Mouse (Mus musculus) embryonic facial prominence, embryonic 15.5 days (tissue): ENCODE data around the gene Frmd4b. TPM values are rescaled to one million over a fixed set of nuclear protein-coding genes. Genes with fewer than 3 reads are reported as not detected.

Experiments used
- ATAC-seq: fragments of 200-750 bp; cut with Nextera tagmentation; 2 replicates; pipeline ENCODE4 v1.8.0; 2017; ENCODE audit warnings: low read depth, moderate TSS enrichment; ENCODE audit not compliant: insufficient number of reproducible peaks, low FRiP score, low TSS enrichment
- H3K27ac ChIP-seq: fragments of 300-500 bp; sonication (generic); replicated peaks from 2 replicates; pipeline ENCODE4 v1.5.1; 2015; ENCODE audit warnings: mild to moderate bottlenecking, inconsistent platforms
- H3K27me3 ChIP-seq: fragments of 300-500 bp; sonication (generic); 2 replicates; pipeline ENCODE4 v1.6.1; 2015; ENCODE audit warnings: inconsistent platforms
- H3K36me3 ChIP-seq: fragments of 300-500 bp; sonication (generic); 2 replicates; pipeline ENCODE4 v1.6.1; 2015; ENCODE audit warnings: mild to moderate bottlenecking, inconsistent platforms
- H3K4me1 ChIP-seq: fragments of 300-500 bp; sonication (generic); 2 replicates; pipeline ENCODE4 v1.6.1; 2015; ENCODE audit warnings: inconsistent platforms
- H3K4me2 ChIP-seq: fragments of 300-500 bp; sonication (generic); replicated peaks from 2 replicates; pipeline ENCODE4 v1.6.1; 2015; ENCODE audit warnings: mild to moderate bottlenecking, inconsistent platforms
- H3K4me3 ChIP-seq: fragments of 300-500 bp; sonication (generic); replicated peaks from 2 replicates; pipeline ENCODE4 v1.5.1; 2015; ENCODE audit warnings: mild to moderate bottlenecking, inconsistent platforms
- H3K9ac ChIP-seq: fragments of 300-500 bp; sonication (generic); 2 replicates; pipeline ENCODE4 v1.6.1; 2015; ENCODE audit warnings: inconsistent platforms
- H3K9me3 ChIP-seq: fragments of 300-500 bp; sonication (generic); replicated peaks from 2 replicates; pipeline ENCODE4 v1.6.1; 2016; ENCODE audit warnings: inconsistent platforms
- WGBS: fragments of 180-500 bp; shearing (Covaris S2); methylation state at CpG from one replicate; pipeline ENCODE4 v1.1.7; 2015; 5-methylcytosine and 5-hydroxymethylcytosine counted together
- polyA plus RNA-seq: library from polyadenylated mRNA; unstranded; fragments of >200 nt; fragmentation: Nextera tagmentation; extraction: Ambion mirVana; gene quantifications from 2 replicates; pipeline ENCODE4 v1.2.1, GENCODE M21; 2015

The Frmd4b gene
- polyA plus RNA-seq, 1 experiment from 2014 or later, result 17.8 TPM

- H3K4me1 ChIP-seq, result 0 out of 2 replicates have a peak, but pooled peaks cover 4% of the 10 kb centered on the region
- 40% methylated on average over 4 of the region's 4 CpGs for WGBS
- no peaks in the 10 kb centered on the region for H3K36me3 ChIP-seq
- H3K4me2 ChIP-seq, result no peak overlapping the region
- no peak overlapping the region for H3K27ac ChIP-seq
- no peaks in the 10 kb centered on the region for H3K9me3 ChIP-seq
- H3K27me3 ChIP-seq, result no peaks in the 10 kb centered on the region
- no peak overlapping the region for H3K9ac ChIP-seq
- no peak for ATAC-seq
- no peak overlapping the region for H3K4me3 ChIP-seq
Observed at GRCm38 (mm10) chr6:97338843-97339242, 278.5 kb downstream of the Frmd4b start.

GRCm38 (mm10) chr6:97333323-97333722 lies 284.0 kb downstream of the Frmd4b start:
- Histone ChIP-seq H3K36me3 (no peaks in the 10 kb centered on the region), H3K4me2 (no peak overlapping the region), H3K9me3 (no peaks in the 10 kb centered on the region), H3K4me3 (no peak overlapping the region), H3K27ac (no peak overlapping the region), H3K27me3 (no peaks in the 10 kb centered on the region), H3K9ac (no peak overlapping the region), H3K4me1 (no peaks in the 10 kb centered on the region)
- 79% methylated on average over 3 of the region's 3 CpGs for WGBS
- ATAC-seq, result no peak

GRCm38 (mm10) chr6:97323951-97324350 lies 293.4 kb downstream of the Frmd4b start:
- no peak for ATAC-seq
- no peak overlapping the region for H3K27ac ChIP-seq
- WGBS, result 72% methylated on average over 4 of the region's 4 CpGs

GRCm38 (mm10) chr6:97322126-97322525 lies 295.2 kb downstream of the Frmd4b start:
- Histone ChIP-seq H3K36me3 (no peaks in the 10 kb centered on the region), H3K27ac (no peak overlapping the region), H3K4me2 (no peak overlapping the region), H3K4me1 (0 out of 2 replicates have a peak, but pooled peaks cover 3% of the 10 kb centered on the region), H3K9me3 (no peaks in the 10 kb centered on the region), H3K27me3 (no peaks in the 10 kb centered on the region), H3K4me3 (no peak overlapping the region), H3K9ac (no peak overlapping the region)
- 70% methylated on average over 12 of the region's 12 CpGs for WGBS
- ATAC-seq, result no peak

More at GRCm38 (mm10) chr6:97323951-97324350, 293.4 kb downstream of the Frmd4b start:
- Histone ChIP-seq H3K4me3 (no peak overlapping the region), H3K27me3 (no peaks in the 10 kb centered on the region), H3K36me3 (no peaks in the 10 kb centered on the region), H3K4me1 (0 out of 2 replicates have a peak, but pooled peaks cover under 1% of the 10 kb centered on the region), H3K9me3 (no peaks in the 10 kb centered on the region), H3K4me2 (no peak overlapping the region), H3K9ac (no peak overlapping the region)

GRCm38 (mm10) chr6:97321156-97321555 lies 296.2 kb downstream of the Frmd4b start:
- ATAC-seq, result no peak
- H3K9ac ChIP-seq, result no peak overlapping the region
- no peak overlapping the region for H3K27ac ChIP-seq
- 58% methylated on average over 11 of the region's 11 CpGs for WGBS
- 0 out of 2 replicates have a peak, but pooled peaks cover 3% of the 10 kb centered on the region for H3K4me1 ChIP-seq
- H3K9me3 ChIP-seq, result no peaks in the 10 kb centered on the region
- no peaks in the 10 kb centered on the region for H3K36me3 ChIP-seq
- no peak overlapping the region for H3K4me2 ChIP-seq
- H3K4me3 ChIP-seq, result no peak overlapping the region
- no peaks in the 10 kb centered on the region for H3K27me3 ChIP-seq

GRCm38 (mm10) chr6:97319081-97319480 lies 298.3 kb downstream of the Frmd4b start:
- no peak overlapping the region for H3K4me2 ChIP-seq
- no peak overlapping the region for H3K4me3 ChIP-seq
- no peaks in the 10 kb centered on the region for H3K27me3 ChIP-seq
- no peak overlapping the region for H3K27ac ChIP-seq
- ATAC-seq, result no peak
- no peak overlapping the region for H3K9ac ChIP-seq
- no peaks in the 10 kb centered on the region for H3K36me3 ChIP-seq
- no peaks in the 10 kb centered on the region for H3K9me3 ChIP-seq
- WGBS, result 57% methylated on average over 4 of the region's 4 CpGs
- H3K4me1 ChIP-seq, result 0 out of 2 replicates have a peak, but pooled peaks cover 3% of the 10 kb centered on the region

- no peak overlapping the region for H3K9ac ChIP-seq
- no peaks in the 10 kb centered on the region for H3K9me3 ChIP-seq
- H3K27ac ChIP-seq, result no peak overlapping the region
- H3K4me3 ChIP-seq, result no peak overlapping the region
- no peak overlapping the region for H3K4me2 ChIP-seq
- WGBS, result 86% methylated on average over 3 of the region's 3 CpGs
- no peaks in the 10 kb centered on the region for H3K36me3 ChIP-seq
- ATAC-seq, result no peak
- H3K27me3 ChIP-seq, result no peaks in the 10 kb centered on the region
- H3K4me1 ChIP-seq, result 0 out of 2 replicates have a peak, but pooled peaks cover 3% of the 10 kb centered on the region
Observed at GRCm38 (mm10) chr6:97317956-97318355, 299.4 kb downstream of the Frmd4b start.

GRCm38 (mm10) chr6:97316716-97317115 lies 300.6 kb downstream of the Frmd4b start:
- H3K9me3 ChIP-seq, result no peaks in the 10 kb centered on the region
- H3K4me1 ChIP-seq, result 0 out of 2 replicates have a peak, but pooled peaks cover 3% of the 10 kb centered on the region
- no peak overlapping the region for H3K4me3 ChIP-seq
- H3K27ac ChIP-seq, result no peak overlapping the region
- H3K4me2 ChIP-seq, result no peak overlapping the region
- H3K36me3 ChIP-seq, result no peaks in the 10 kb centered on the region
- H3K9ac ChIP-seq, result no peak overlapping the region
- no peaks in the 10 kb centered on the region for H3K27me3 ChIP-seq
- 81% methylated on average over 1 of the region's 1 CpGs for WGBS
- no peak for ATAC-seq

- no peaks in the 10 kb centered on the region for H3K36me3 ChIP-seq
- H3K4me2 ChIP-seq, result no peak overlapping the region
- no peaks in the 10 kb centered on the region for H3K27me3 ChIP-seq
- no peak overlapping the region for H3K27ac ChIP-seq
- no peaks in the 10 kb centered on the region for H3K9me3 ChIP-seq
- no peak overlapping the region for H3K4me3 ChIP-seq
- WGBS, result 52% methylated on average over 3 of the region's 3 CpGs
- H3K4me1 ChIP-seq, result 0 out of 2 replicates have a peak, but pooled peaks cover 10% of the 10 kb centered on the region
- H3K9ac ChIP-seq, result no peak overlapping the region
- no peak for ATAC-seq
Observed at GRCm38 (mm10) chr6:97315311-97315710, 302.0 kb downstream of the Frmd4b start.

GRCm38 (mm10) chr6:97312545-97312939 lies 304.8 kb downstream of the Frmd4b start:
- H3K27me3 ChIP-seq, result no peaks in the 10 kb centered on the region
- H3K27ac ChIP-seq, result peak overlapping the region; percentile 73
- H3K9ac ChIP-seq, result no peak overlapping the region

GRCm38 (mm10) chr6:97311599-97312544 lies 305.5 kb downstream of the Frmd4b start:
- H3K27me3 ChIP-seq, result no peaks in the 10 kb centered on the region
- no peaks in the 10 kb centered on the region for H3K9me3 ChIP-seq
- ATAC-seq, result peak; percentile 72
- H3K9ac ChIP-seq, result 0 out of 2 replicates have a peak overlapping the region, but pooled peaks have one; percentile 4
- H3K4me3 ChIP-seq, result peak overlapping the region; percentile 33
- peak overlapping the region; percentile 73 for H3K27ac ChIP-seq
- peak overlapping the region; percentile 49 for H3K4me2 ChIP-seq
- 0 out of 2 replicates have a peak, but pooled peaks cover 7% of the 10 kb centered on the region for H3K4me1 ChIP-seq
- no peaks in the 10 kb centered on the region for H3K36me3 ChIP-seq
- 3% methylated on average over 33 of the region's 33 CpGs for WGBS

More at GRCm38 (mm10) chr6:97312545-97312939, 304.8 kb downstream of the Frmd4b start:
- 11% methylated on average over 3 of the region's 3 CpGs for WGBS
- Histone ChIP-seq H3K36me3 (no peaks in the 10 kb centered on the region), H3K4me3 (peak overlapping the region; percentile 33), H3K9me3 (no peaks in the 10 kb centered on the region), H3K4me2 (peak overlapping the region; percentile 49), H3K4me1 (0 out of 2 replicates have a peak, but pooled peaks cover 7% of the 10 kb centered on the region)
- no peak for ATAC-seq
